21 mouse cellular contexts compared by ENCODE assay signal in genomic region chr4:57809449-57809848, GRCm38 (mm10).
DNase-seq lines count a peak whose midpoint lies in the region; ATAC-seq and TF ChIP-seq lines count a peak whose summit lies in the region.
"Had no signal": no experiment of that assay in that cellular context is flagged by ENCODE, and none has a peak within 500 bp of the region (broad histone marks: within the 10 kb centered on the region; RNA-seq: fewer than 3 reads in every experiment).

No protein-coding gene starts in this region.

- intact Hi-C loops in heart, adult 2 months (cut with DNase I), result no loop called here

- no peaks in the 10 kb centered on the region for H3K9me3 ChIP-seq in kidney, postnatal 0 days (replicated peaks; ENCODE audit: low read length)
- H3K9me3 ChIP-seq in stomach, embryonic 15.5 days, result no peaks in the 10 kb centered on the region
- H3K9me3 ChIP-seq: forebrain, embryonic 15.5 days; hindbrain, embryonic 13.5 days; limb, embryonic 13.5 days; midbrain, embryonic 10.5 days had no signal

- H3K79me2 ChIP-seq in heart, adult 2 months (replicated peaks; ENCODE audit: control insufficient read depth, insufficient read depth, low read length), result peaks cover 6% of the 10 kb centered on the region

- 44% methylated on average over 4 of the region's 4 CpGs for WGBS in heart, adult 2 months
- WGBS in kidney, postnatal 0 days, result 56% methylated on average over 4 of the region's 4 CpGs
- WGBS in stomach, embryonic 15.5 days, result 59% methylated on average over 4 of the region's 4 CpGs
- WGBS in kidney, adult 2 months, result 34% methylated on average over 4 of the region's 4 CpGs

- no peak overlapping the region for H3K4me2 ChIP-seq in kidney, postnatal 0 days (ENCODE audit: low read length)
- H3K4me2 ChIP-seq in stomach, embryonic 15.5 days, result no peak overlapping the region
- H3K4me2 ChIP-seq: forebrain, embryonic 15.5 days; hindbrain, embryonic 13.5 days; limb, embryonic 13.5 days had no signal

- ATAC-seq in kidney, postnatal 0 days (replicated peaks; ENCODE audit: low FRiP score, low read depth), result 0 out of 2 replicates have a peak, but pooled peaks have one; percentile 52
- peak; percentile 73; the same call in 1 of the 2 replicates for ATAC-seq in stomach, embryonic 15.5 days (ENCODE audit: insufficient read depth, low FRiP score, low read depth)
- ATAC-seq: forebrain, embryonic 15.5 days; inflammation-experienced regulatory T-cells, adult 6 months had no signal

- no peak for TF ChIP-seq EP300 in heart, adult 2 months (IDR thresholded peaks at IDR 0.05; ENCODE audit: insufficient read depth, low read depth, low read length)

- H3K27ac ChIP-seq in heart, adult 2 months, result peak overlapping the region; percentile 17; the same call in 1 of the 2 replicates
- H3K27ac ChIP-seq in kidney, postnatal 0 days, result no peak overlapping the region
- 0 out of 2 replicates have a peak overlapping the region, but pooled peaks have one; percentile 16 for H3K27ac ChIP-seq in brown adipose tissue, adult 24 weeks (replicated peaks; ENCODE audit: low read depth, low read length)
- H3K27ac ChIP-seq in stomach, embryonic 15.5 days, result no peak overlapping the region
- no peak overlapping the region for H3K27ac ChIP-seq in kidney, adult 2 months (ENCODE audit: insufficient read depth, low read depth, low read length)
- H3K27ac ChIP-seq: forebrain, embryonic 15.5 days; hindbrain, embryonic 13.5 days; limb, embryonic 13.5 days; macrophage; midbrain, embryonic 10.5 days had no signal

- H3K27me3 ChIP-seq in heart, adult 2 months (ENCODE audit: control insufficient read depth, insufficient read depth, low read length), result no peaks in the 10 kb centered on the region
- no peaks in the 10 kb centered on the region for H3K27me3 ChIP-seq in kidney, postnatal 0 days (ENCODE audit: insufficient read depth, low read length)
- no peaks in the 10 kb centered on the region for H3K27me3 ChIP-seq in stomach, embryonic 15.5 days (replicated peaks)
- H3K27me3 ChIP-seq in kidney, adult 2 months (replicated peaks; ENCODE audit: control insufficient read depth, insufficient read depth, low read length), result no peaks in the 10 kb centered on the region
- H3K27me3 ChIP-seq: forebrain, embryonic 15.5 days; hindbrain, embryonic 13.5 days; limb, embryonic 13.5 days had no signal

- no peak for TF ChIP-seq POLR2A in heart, adult 2 months (IDR thresholded peaks at IDR 0.05; ENCODE audit: insufficient read depth, low read depth, low read length)
- no peak for TF ChIP-seq POLR2A in kidney, adult 2 months (IDR thresholded peaks at IDR 0.05; ENCODE audit: low read depth, low read length)

- peaks cover 23% of the 10 kb centered on the region for H3K4me1 ChIP-seq in heart, adult 2 months (ENCODE audit: control insufficient read depth, insufficient read depth, low read length)
- H3K4me1 ChIP-seq in kidney, postnatal 0 days (replicated peaks; ENCODE audit: insufficient read depth, low read length), result no peaks in the 10 kb centered on the region
- H3K4me1 ChIP-seq in brown adipose tissue, adult 24 weeks (ENCODE audit: control insufficient read depth, insufficient read depth, insufficient read length, low read length), result peaks cover 27% of the 10 kb centered on the region
- no peaks in the 10 kb centered on the region for H3K4me1 ChIP-seq in stomach, embryonic 15.5 days
- H3K4me1 ChIP-seq in kidney, adult 2 months (ENCODE audit: control insufficient read depth, insufficient read depth, low read length), result peaks cover 2% of the 10 kb centered on the region; the same call in 1 of the 2 replicates
- H3K4me1 ChIP-seq: forebrain, embryonic 15.5 days; hindbrain, embryonic 13.5 days; midbrain, embryonic 10.5 days had no signal

- no peak overlapping the region for H3K4me3 ChIP-seq in heart, adult 2 months
- no peak overlapping the region for H3K4me3 ChIP-seq in kidney, postnatal 0 days (replicated peaks; ENCODE audit: low read depth, low read length)
- no peak overlapping the region for H3K4me3 ChIP-seq in brown adipose tissue, adult 24 weeks (ENCODE audit: insufficient read depth, low read depth, low read length)
- no peak overlapping the region for H3K4me3 ChIP-seq in stomach, embryonic 15.5 days (replicated peaks)
- H3K4me3 ChIP-seq in kidney, adult 2 months (ENCODE audit: insufficient read depth, low read depth, low read length), result no peak overlapping the region
- H3K4me3 ChIP-seq: forebrain, embryonic 15.5 days; hindbrain, embryonic 13.5 days; limb, embryonic 13.5 days; midbrain, embryonic 10.5 days had no signal

- H3K36me3 ChIP-seq in heart, adult 2 months (ENCODE audit: control insufficient read depth, insufficient read depth, low read length), result peaks cover 6% of the 10 kb centered on the region; the same call in 1 of the 2 replicates
- H3K36me3 ChIP-seq in kidney, postnatal 0 days (ENCODE audit: insufficient read depth, low read length), result no peaks in the 10 kb centered on the region
- no peaks in the 10 kb centered on the region for H3K36me3 ChIP-seq in stomach, embryonic 15.5 days
- H3K36me3 ChIP-seq in kidney, adult 2 months (ENCODE audit: control insufficient read depth, insufficient read depth, low read length), result no peaks in the 10 kb centered on the region
- H3K36me3 ChIP-seq: forebrain, embryonic 15.5 days; hindbrain, embryonic 13.5 days; midbrain, embryonic 10.5 days had no signal

- no peak for DNase-seq in heart, adult 2 months
- no peak for DNase-seq in heart, adult 9 months (ENCODE audit: low spot score in 2 of 2)
- DNase-seq in kidney, postnatal 0 days (ENCODE audit: low spot score), result no peak
- DNase-seq in kidney, postnatal 25 days, result no peak
- no peak for DNase-seq in kidney, adult 2 months
- DNase-seq in frontal cortex, postnatal 14 days (ENCODE audit: low spot score in 2 of 2), result no peak
- DNase-seq: adrenal gland, postnatal 25 days; cerebellum, adult 9-10 months; gastrocnemius, postnatal 25 days; heart, adult 18-20 months; kidney, postnatal 4 days; layer of hippocampus, adult 9-11 months; right cerebral cortex, postnatal 4 days had no signal

- TF ChIP-seq CTCF in heart, adult 2 months (IDR thresholded peaks at IDR 0.05), result no peak
- TF ChIP-seq CTCF in kidney, postnatal 0 days (IDR thresholded peaks at IDR 0.05; ENCODE audit: low read depth), result no peak
- no peak for TF ChIP-seq CTCF in kidney, adult 2 months (conservative IDR thresholded peaks at IDR 0.05; ENCODE audit: insufficient read depth, insufficient read length, low read depth, low read length)

- H3K9ac ChIP-seq in heart, adult 2 months (ENCODE audit: low read depth, low read length), result no peak overlapping the region
- no peak overlapping the region for H3K9ac ChIP-seq in kidney, postnatal 0 days (ENCODE audit: low read depth, low read length)
- H3K9ac ChIP-seq in stomach, embryonic 15.5 days, result no peak overlapping the region
- H3K9ac ChIP-seq: forebrain, embryonic 15.5 days; hindbrain, embryonic 13.5 days; limb, embryonic 13.5 days had no signal

Comparison
In these comparisons a context has a peak if more than half of its experiments do, and no peak if none do; other contexts are left out.
1. H3K27ac ChIP-seq: peak in heart, adult 2 months (single experiment) and brown adipose tissue, adult 24 weeks (single experiment); none in kidney, postnatal 0 days (single experiment), stomach, embryonic 15.5 days (single experiment) and kidney, adult 2 months (single experiment).